ENCODE assay signal across 25 mouse cellular contexts in genomic region chr2:113202857-113203256, GRCm38 (mm10). TPM values are rescaled to one million over a fixed set of nuclear protein-coding genes. Genes with fewer than 3 reads are reported as not detected.
DNase-seq lines count a peak whose midpoint lies in the region; ATAC-seq lines count a peak whose summit lies in the region.
"Had no signal": no experiment of that assay in that cellular context is flagged by ENCODE, and none has a peak within 500 bp of the region (broad histone marks: within the 10 kb centered on the region; RNA-seq: fewer than 3 reads in every experiment).

No protein-coding gene starts in this region.

- ATAC-seq in forebrain, embryonic 14.5 days: no peak; the same call in 1 of the 2 replicates
- ATAC-seq in forebrain, embryonic 13.5 days: no peak
- ATAC-seq: inflammation-experienced regulatory T-cells, adult 6 months; midbrain, embryonic 16.5 days; Patski had no signal

- no peaks in the 10 kb centered on the region for H3K4me1 ChIP-seq in forebrain, embryonic 14.5 days (ENCODE audit: control insufficient read depth, insufficient read depth, low read length)
- H3K4me1 ChIP-seq in forebrain, embryonic 13.5 days: no peaks in the 10 kb centered on the region
- H3K4me1 ChIP-seq: embryonic facial prominence, embryonic 12.5 days; hindbrain, embryonic 10.5 days; hindbrain, embryonic 15.5 days; limb, embryonic 12.5 days; liver, embryonic 15.5 days; lung, embryonic 15.5 days had no signal

- peak; percentile 12 for DNase-seq in forebrain, embryonic 14.5 days (ENCODE audit: low spot score)
- peak; percentile 30 for DNase-seq in right cerebral cortex, postnatal 25 days
- DNase-seq in right cerebral cortex, adult 18-20 months: no peak
- DNase-seq in layer of hippocampus, adult 9-11 months: peak; percentile 82
- no peak for DNase-seq in ovary, adult 18-20 months (ENCODE audit: low spot score)
- no peak for DNase-seq in lung, adult 18-20 months
- DNase-seq: adrenal gland, postnatal 10 days; cerebellum, adult 8-10 months; embryo, embryonic 11 days; heart, postnatal 14 days; kidney, adult 11 months; kidney, postnatal 25 days had no signal

- no peak overlapping the region for H3K27ac ChIP-seq in forebrain, embryonic 14.5 days (ENCODE audit: low read depth, low read length)
- no peak overlapping the region for H3K27ac ChIP-seq in forebrain, embryonic 13.5 days
- H3K27ac ChIP-seq: embryonic facial prominence, embryonic 12.5 days; hindbrain, embryonic 10.5 days; hindbrain, embryonic 15.5 days; left cerebral cortex, adult 2 months; limb, embryonic 12.5 days; liver, embryonic 15.5 days; lung, embryonic 15.5 days had no signal

- no peaks in the 10 kb centered on the region for H3K9me3 ChIP-seq in forebrain, embryonic 14.5 days (replicated peaks; ENCODE audit: control insufficient read depth, low read length)
- no peaks in the 10 kb centered on the region for H3K9me3 ChIP-seq in forebrain, embryonic 13.5 days (replicated peaks)
- H3K9me3 ChIP-seq: embryonic facial prominence, embryonic 12.5 days; hindbrain, embryonic 10.5 days; hindbrain, embryonic 15.5 days; limb, embryonic 12.5 days; liver, embryonic 15.5 days; lung, embryonic 15.5 days had no signal

- no peaks in the 10 kb centered on the region for H3K27me3 ChIP-seq in forebrain, embryonic 14.5 days (replicated peaks; ENCODE audit: control insufficient read depth, insufficient read depth, low read length)
- no peaks in the 10 kb centered on the region for H3K27me3 ChIP-seq in forebrain, embryonic 13.5 days
- H3K27me3 ChIP-seq: embryonic facial prominence, embryonic 12.5 days; hindbrain, embryonic 15.5 days; limb, embryonic 12.5 days; liver, embryonic 15.5 days; lung, embryonic 15.5 days had no signal

- no peaks in the 10 kb centered on the region for H3K36me3 ChIP-seq in forebrain, embryonic 14.5 days (ENCODE audit: control insufficient read depth, insufficient read depth, low read length)
- no peaks in the 10 kb centered on the region for H3K36me3 ChIP-seq in forebrain, embryonic 13.5 days (ENCODE audit: poor library complexity, severe bottlenecking)
- H3K36me3 ChIP-seq: embryonic facial prominence, embryonic 12.5 days; hindbrain, embryonic 10.5 days; hindbrain, embryonic 15.5 days; limb, embryonic 12.5 days; liver, embryonic 15.5 days; lung, embryonic 15.5 days had no signal

- H3K4me3 ChIP-seq in forebrain, embryonic 14.5 days (ENCODE audit: low read depth, low read length): no peak overlapping the region
- no peak overlapping the region for H3K4me3 ChIP-seq in forebrain, embryonic 13.5 days
- H3K4me3 ChIP-seq: embryonic facial prominence, embryonic 12.5 days; hindbrain, embryonic 10.5 days; hindbrain, embryonic 15.5 days; left cerebral cortex, adult 2 months; limb, embryonic 12.5 days; liver, embryonic 15.5 days; lung, embryonic 15.5 days had no signal

- 86% methylated on average over 6 of the region's 6 CpGs for WGBS in forebrain, embryonic 14.5 days
- 79% methylated on average over 6 of the region's 6 CpGs for WGBS in forebrain, embryonic 13.5 days

- no peak overlapping the region for H3K9ac ChIP-seq in forebrain, embryonic 14.5 days (ENCODE audit: low read length)
- H3K9ac ChIP-seq in forebrain, embryonic 13.5 days: no peak overlapping the region
- H3K9ac ChIP-seq: embryonic facial prominence, embryonic 12.5 days; hindbrain, embryonic 15.5 days; limb, embryonic 12.5 days; liver, embryonic 15.5 days; lung, embryonic 15.5 days had no signal

- H3K4me2 ChIP-seq in forebrain, embryonic 14.5 days (ENCODE audit: low read length): no peak overlapping the region
- no peak overlapping the region for H3K4me2 ChIP-seq in forebrain, embryonic 13.5 days
- H3K4me2 ChIP-seq: embryonic facial prominence, embryonic 12.5 days; hindbrain, embryonic 15.5 days; limb, embryonic 12.5 days; liver, embryonic 15.5 days; lung, embryonic 15.5 days; midbrain, embryonic 11.5 days had no signal

RNA-seq across cellular contexts. Expression of gene Ryr3, which starts 14.0 kb away (rescaled TPM):
- 2.3 and 5.0 TPM in 2 replicates for polyA plus RNA-seq in forebrain, embryonic 14.5 days (2014; fragmentation: Nextera tagmentation; extraction: Ambion mirVana)
- 1.1 and 1.3 TPM in 2 replicates for polyA plus RNA-seq in forebrain, embryonic 13.5 days (2015; fragmentation: Nextera tagmentation; extraction: Ambion mirVana)
- polyA plus RNA-seq: liver, adult 2 months had no signal

Comparison
In these comparisons a context has a peak if more than half of its experiments do, and no peak if none do; other contexts are left out.
1. DNase-seq: peak in forebrain, embryonic 14.5 days (single experiment), right cerebral cortex, postnatal 25 days (single experiment) and layer of hippocampus, adult 9-11 months (single experiment); none in right cerebral cortex, adult 18-20 months (single experiment), ovary, adult 18-20 months (single experiment) and lung, adult 18-20 months (0 of 2).